In genomic region chr12:119451232-119451631, GRCm38 (mm10) we compare ENCODE assay signal across 14 mouse cellular contexts.
"Had no signal": no experiment of that assay in that cellular context is flagged by ENCODE, and none has a peak within 500 bp of the region (broad histone marks: within the 10 kb centered on the region; RNA-seq: fewer than 3 reads in every experiment).

No protein-coding gene starts in this region.

- ATAC-seq: midbrain, embryonic 16.5 days had no signal

- DNase-seq: kidney, adult 18-20 months; kidney, postnatal 14 days; layer of hippocampus, adult 9-11 months; layer of hippocampus, postnatal 36 days; liver; liver, embryonic 13.5 days; lung, adult 18-20 months; lung, postnatal 10 days; lung, postnatal 4 days; right cerebral cortex, postnatal 25 days; thymus, postnatal 36 days had no signal

- H3K9ac ChIP-seq: limb, embryonic 12.5 days; liver, embryonic 13.5 days; midbrain, embryonic 12.5 days had no signal

- H3K9me3 ChIP-seq: limb, embryonic 12.5 days; liver, embryonic 13.5 days; midbrain, embryonic 12.5 days had no signal

- H3K27ac ChIP-seq: limb, embryonic 12.5 days; liver, embryonic 13.5 days; midbrain, embryonic 12.5 days had no signal

- H3K4me3 ChIP-seq: limb, embryonic 12.5 days; liver, embryonic 13.5 days; midbrain, embryonic 12.5 days had no signal

- H3K36me3 ChIP-seq: limb, embryonic 12.5 days; liver, embryonic 13.5 days; midbrain, embryonic 12.5 days had no signal

- H3K4me2 ChIP-seq: limb, embryonic 12.5 days; liver, embryonic 13.5 days; midbrain, embryonic 12.5 days had no signal

- H3K27me3 ChIP-seq: limb, embryonic 12.5 days; liver, embryonic 13.5 days; midbrain, embryonic 12.5 days had no signal

- H3K4me1 ChIP-seq: limb, embryonic 12.5 days; liver, embryonic 13.5 days; midbrain, embryonic 12.5 days had no signal
